Mouse (Mus musculus): ENCODE results near the gene Folr1. TPM values are rescaled to one million over a fixed set of nuclear protein-coding genes. Genes with fewer than 3 reads are reported as not detected.

Folr1 gene
- polyA plus RNA-seq, 1 experiment: 0.51 TPM

DNA sequence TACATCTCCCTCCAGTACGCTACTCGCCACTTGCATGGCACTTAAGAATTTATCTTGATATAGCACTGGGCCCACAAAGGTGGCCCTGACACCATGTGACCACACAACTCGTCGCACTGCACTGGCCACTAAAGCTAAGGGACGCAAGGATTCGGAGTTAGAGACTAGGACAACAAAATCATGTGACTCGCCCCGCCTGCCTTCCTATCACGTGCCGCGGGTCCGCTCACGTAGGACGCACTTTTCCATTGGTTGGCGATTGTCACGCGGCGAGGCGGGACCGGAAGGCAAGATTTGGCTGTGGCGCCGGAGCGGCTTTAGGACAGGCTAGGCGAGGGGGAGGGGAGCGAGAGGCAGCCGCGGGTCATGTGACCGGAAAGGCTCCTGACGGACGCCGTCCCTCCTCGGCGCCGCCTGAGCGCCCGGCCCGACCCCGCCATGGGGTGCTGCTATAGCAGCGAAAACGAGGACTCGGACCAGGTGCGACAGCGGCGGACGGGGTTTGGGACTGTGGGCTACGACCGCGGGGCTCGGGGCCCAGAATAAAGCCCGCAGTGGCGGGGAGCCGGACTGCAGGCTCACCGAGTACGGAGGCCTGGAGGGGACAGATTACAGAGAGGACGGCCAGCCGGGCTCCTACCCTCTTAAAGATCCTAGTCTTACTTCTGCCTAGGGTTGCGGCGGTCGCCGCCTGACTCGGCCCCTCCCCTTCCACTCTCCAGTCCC, 35.1 kb upstream of the Folr1 start, which contains the start of gene Lamtor1:
TSS of gene Lamtor1 (plus strand) at position 344 of the 726 bp plus-strand sequence.
- peak; percentile 98 to 100 for DNase-seq (ENCODE audit: low read depth in 1 of 2, low spot score in 2 of 2)
- Histone ChIP-seq H3K4me3 (ENCODE audit: extremely low read depth, insufficient read depth, insufficient read length) (peak within 1 kb of the TSS; percentile 82), H3K4me1 (ENCODE audit: control insufficient read depth, insufficient read depth, insufficient read length) (peaks cover 4% of the 10 kb centered on the region; the same call in 1 of the 2 replicates), H3K27me3 (ENCODE audit: control insufficient read depth, insufficient read depth, low read length) (no peaks in the 10 kb centered on the region), H3K27ac (ENCODE audit: insufficient read depth, low read length) (peak within 1 kb of the TSS; percentile 97), H3K36me3 (ENCODE audit: control insufficient read depth, insufficient read depth, low read length) (peaks cover 6% of the 10 kb centered on the region)
- under 1% methylated on average over 61 of the region's 61 CpGs for WGBS
- no peak for TF ChIP-seq CTCF (IDR thresholded peaks at IDR 0.05; ENCODE audit: extremely low read depth, insufficient read depth, insufficient read length, insufficient replicate concordance)
- TF ChIP-seq POLR2A (IDR thresholded peaks at IDR 0.05; ENCODE audit: low read depth, low read length): peak; percentile 75

DNA sequence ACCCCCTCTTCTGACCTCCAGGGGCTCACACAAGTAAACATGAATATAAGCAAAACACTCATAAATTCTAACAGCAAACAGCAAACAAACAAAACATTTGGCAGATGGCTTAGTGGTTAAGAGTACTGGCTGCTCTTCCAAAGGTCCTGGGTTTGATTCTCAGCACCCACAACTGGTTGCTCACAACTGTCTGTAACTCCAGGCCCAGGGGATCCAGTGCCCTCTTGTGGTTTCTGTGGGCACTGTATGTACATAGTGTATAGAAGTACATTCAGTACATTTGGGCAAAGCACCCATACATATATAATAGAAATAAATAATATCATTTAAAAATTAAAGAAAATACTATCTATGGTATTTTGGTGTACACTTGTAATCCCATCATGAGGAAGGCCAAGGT, 32.3 kb upstream of the Folr1 start:
- no peak overlapping the region for H3K27ac ChIP-seq (ENCODE audit: insufficient read depth, low read length)
- no peak for TF ChIP-seq CTCF (IDR thresholded peaks at IDR 0.05; ENCODE audit: extremely low read depth, insufficient read depth, insufficient read length, insufficient replicate concordance)
- no peak for TF ChIP-seq POLR2A (IDR thresholded peaks at IDR 0.05; ENCODE audit: low read depth, low read length)
- DNase-seq (ENCODE audit: low read depth in 1 of 2, low spot score in 2 of 2): no peak
- no peak overlapping the region for H3K4me3 ChIP-seq (ENCODE audit: extremely low read depth, insufficient read depth, insufficient read length)
- no peaks in the 10 kb centered on the region for H3K27me3 ChIP-seq (ENCODE audit: control insufficient read depth, insufficient read depth, low read length)
- H3K4me1 ChIP-seq (ENCODE audit: control insufficient read depth, insufficient read depth, insufficient read length): peaks cover 4% of the 10 kb centered on the region; the same call in 1 of the 2 replicates
- no peaks in the 10 kb centered on the region for H3K36me3 ChIP-seq (ENCODE audit: control insufficient read depth, insufficient read depth, low read length)

DNA sequence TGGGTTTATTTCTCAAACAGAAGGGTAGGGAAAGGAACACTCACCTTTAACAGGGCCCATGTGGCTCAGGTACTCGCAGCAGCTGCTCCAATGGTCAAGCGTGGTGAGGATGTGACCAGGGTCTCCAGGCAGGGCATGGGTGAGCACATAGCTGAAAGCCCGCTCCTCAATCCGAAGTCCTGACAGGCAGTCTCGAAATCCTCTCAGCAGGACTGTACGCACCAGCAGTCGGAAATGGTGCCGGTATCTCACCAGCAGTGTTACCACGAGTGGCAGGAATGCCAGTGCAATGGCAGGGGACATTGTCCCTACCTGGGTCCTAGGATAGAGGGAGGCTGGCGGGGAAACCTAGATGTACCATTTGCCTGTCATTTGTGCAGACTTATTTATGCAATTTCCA, 31.4 kb upstream of the Folr1 start:
- TF ChIP-seq POLR2A (IDR thresholded peaks at IDR 0.05; ENCODE audit: low read depth, low read length) (no peak), CTCF (IDR thresholded peaks at IDR 0.05; ENCODE audit: extremely low read depth, insufficient read depth, insufficient read length, insufficient replicate concordance) (no peak)
- DNase-seq (ENCODE audit: low read depth in 1 of 2, low spot score in 2 of 2): no peak
- no peak overlapping the region for H3K27ac ChIP-seq (ENCODE audit: insufficient read depth, low read length)
- no peak overlapping the region for H3K4me3 ChIP-seq (ENCODE audit: extremely low read depth, insufficient read depth, insufficient read length)
- H3K27me3 ChIP-seq (ENCODE audit: control insufficient read depth, insufficient read depth, low read length): no peaks in the 10 kb centered on the region
- 96% methylated on average over 10 of the region's 10 CpGs for WGBS
- no peaks in the 10 kb centered on the region for H3K36me3 ChIP-seq (ENCODE audit: control insufficient read depth, insufficient read depth, low read length)
- H3K4me1 ChIP-seq (ENCODE audit: control insufficient read depth, insufficient read depth, insufficient read length): peaks cover 6% of the 10 kb centered on the region; the same call in 1 of the 2 replicates

DNA sequence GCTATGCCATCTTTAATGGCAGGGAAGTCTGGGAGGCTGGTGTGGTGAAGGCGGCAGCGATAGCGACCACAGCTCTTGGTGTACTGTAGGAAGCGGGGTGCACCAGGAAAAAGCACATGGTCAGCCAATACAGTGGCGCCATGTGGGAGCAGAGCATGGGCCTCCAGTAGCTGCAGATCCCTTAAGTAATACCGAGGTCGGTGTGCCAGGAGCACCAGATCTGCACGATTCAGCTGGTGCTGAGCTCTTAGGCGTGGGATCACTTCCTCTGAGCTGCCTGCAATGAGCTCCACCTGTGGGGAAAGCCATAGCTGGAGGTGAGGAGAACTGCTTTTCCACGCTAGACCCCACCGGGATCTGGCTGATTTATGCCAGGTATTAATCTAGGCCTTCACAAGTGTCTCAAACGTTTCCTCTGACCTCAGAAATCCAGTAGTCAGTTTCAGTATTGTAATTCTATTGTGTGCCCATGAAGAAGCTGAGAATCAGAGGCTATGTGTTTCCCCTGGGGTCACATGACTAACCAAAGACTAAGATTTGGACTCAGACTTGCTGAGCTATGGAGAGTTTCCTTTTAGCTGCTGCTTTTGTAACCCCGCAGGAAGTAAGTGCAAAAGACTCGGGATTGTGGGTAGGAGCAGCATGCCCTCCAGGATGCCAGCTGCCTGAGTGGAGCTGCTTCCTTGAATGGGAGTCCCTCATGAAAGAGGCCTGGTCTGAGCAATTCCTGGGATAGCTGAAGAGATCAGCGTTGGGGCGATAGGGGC, 29.9 kb upstream of the Folr1 start:
- no peaks in the 10 kb centered on the region for H3K36me3 ChIP-seq (ENCODE audit: control insufficient read depth, insufficient read depth, low read length)
- H3K27me3 ChIP-seq (ENCODE audit: control insufficient read depth, insufficient read depth, low read length): no peaks in the 10 kb centered on the region
- WGBS: 88% methylated on average over 16 of the region's 16 CpGs
- DNase-seq (ENCODE audit: low read depth in 1 of 2, low spot score in 2 of 2): no peak
- H3K27ac ChIP-seq (ENCODE audit: insufficient read depth, low read length): no peak overlapping the region; the same call in 1 of the 2 replicates
- peaks cover 2% of the 10 kb centered on the region; the same call in 1 of the 2 replicates for H3K4me1 ChIP-seq (ENCODE audit: control insufficient read depth, insufficient read depth, insufficient read length)
- H3K4me3 ChIP-seq (ENCODE audit: extremely low read depth, insufficient read depth, insufficient read length): no peak overlapping the region
- TF ChIP-seq CTCF (IDR thresholded peaks at IDR 0.05; ENCODE audit: extremely low read depth, insufficient read depth, insufficient read length, insufficient replicate concordance) (no peak), POLR2A (IDR thresholded peaks at IDR 0.05; ENCODE audit: low read depth, low read length) (no peak)

DNA sequence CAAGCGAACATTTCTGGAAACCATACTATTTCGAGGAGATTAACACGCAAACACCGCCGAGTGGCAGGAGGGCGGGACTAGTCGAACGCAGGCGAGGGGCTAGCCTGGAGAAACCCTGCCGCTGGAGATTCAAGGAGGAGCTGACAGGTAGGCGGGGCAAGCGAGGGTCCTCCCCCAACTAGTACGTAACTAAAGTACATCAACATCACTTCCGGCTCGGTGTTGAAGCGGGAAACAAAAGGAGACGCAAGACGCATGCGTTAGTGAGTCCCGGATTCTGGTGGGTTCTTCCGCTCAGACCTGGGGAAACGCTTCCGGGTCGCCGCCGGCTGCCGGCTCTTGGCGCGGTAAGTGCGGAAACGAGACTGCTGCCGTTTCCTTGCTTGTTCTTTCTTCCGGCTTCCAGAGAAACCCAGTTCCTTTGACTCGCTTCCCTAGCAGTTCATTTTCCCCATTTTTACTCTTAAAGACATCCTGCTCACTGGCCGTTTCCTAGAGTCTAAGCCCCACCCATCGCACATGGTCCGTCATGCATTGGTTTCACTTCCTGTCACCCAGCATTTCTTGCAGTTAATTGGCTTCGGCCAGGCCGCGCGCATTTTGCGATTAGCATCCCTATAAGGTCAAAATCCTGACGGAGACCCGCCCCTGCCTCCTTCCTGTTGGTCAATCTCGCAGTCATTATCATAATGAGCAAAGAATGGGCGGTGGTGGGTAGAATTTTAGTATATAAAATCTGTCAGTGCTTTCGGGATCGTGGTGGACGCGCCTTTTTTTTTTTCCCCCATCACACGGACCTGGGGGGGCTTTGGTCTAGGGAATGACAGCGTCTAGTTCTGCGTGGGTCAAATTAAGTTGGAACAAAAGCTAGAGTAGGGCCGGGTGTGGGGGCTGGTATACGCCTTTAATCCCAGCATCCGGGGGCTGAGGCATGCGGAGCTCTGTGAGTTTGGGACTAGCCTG, 25.8 kb upstream of the Folr1 start:
- Histone ChIP-seq H3K4me1 (ENCODE audit: control insufficient read depth, insufficient read depth, insufficient read length) (peaks cover 2% of the 10 kb centered on the region; the same call in 1 of the 2 replicates), H3K27me3 (ENCODE audit: control insufficient read depth, insufficient read depth, low read length) (no peaks in the 10 kb centered on the region), H3K36me3 (ENCODE audit: control insufficient read depth, insufficient read depth, low read length) (no peaks in the 10 kb centered on the region), H3K27ac (ENCODE audit: insufficient read depth, low read length) (peak overlapping the region; percentile 92), H3K4me3 (ENCODE audit: extremely low read depth, insufficient read depth, insufficient read length) (peak overlapping the region; percentile 73)
- TF ChIP-seq POLR2A (IDR thresholded peaks at IDR 0.05; ENCODE audit: low read depth, low read length) (peak; percentile 19; the same call in 1 of the 2 replicates), CTCF (IDR thresholded peaks at IDR 0.05; ENCODE audit: extremely low read depth, insufficient read depth, insufficient read length, insufficient replicate concordance) (no peak)
- under 1% methylated on average over 57 of the region's 57 CpGs for WGBS
- peak; percentile 94 to 98 for DNase-seq (ENCODE audit: low read depth in 1 of 2, low spot score in 2 of 2)

DNA sequence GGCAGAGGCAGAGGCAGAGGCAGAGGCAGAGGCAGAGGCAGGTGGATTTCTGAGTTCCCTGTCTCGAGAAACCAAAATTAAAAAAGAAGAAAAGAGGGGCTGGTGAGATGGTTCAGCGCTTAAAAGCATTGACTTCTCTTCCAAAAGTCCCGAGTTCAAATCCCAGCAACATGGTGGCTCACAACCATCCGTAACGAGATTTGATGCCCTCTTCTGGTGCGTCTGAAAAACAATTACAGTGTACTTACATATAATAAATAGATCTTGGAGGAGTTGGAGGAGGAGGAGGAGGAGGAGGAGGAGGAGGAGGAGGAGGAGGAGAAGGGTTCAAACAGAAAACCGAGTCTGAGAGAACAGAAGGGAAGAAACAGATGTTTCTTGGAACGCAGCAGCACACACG, 25.1 kb upstream of the Folr1 start:
- H3K4me1 ChIP-seq (ENCODE audit: control insufficient read depth, insufficient read depth, insufficient read length): peaks cover 2% of the 10 kb centered on the region; the same call in 1 of the 2 replicates
- TF ChIP-seq POLR2A (IDR thresholded peaks at IDR 0.05; ENCODE audit: low read depth, low read length): no peak
- TF ChIP-seq CTCF (IDR thresholded peaks at IDR 0.05; ENCODE audit: extremely low read depth, insufficient read depth, insufficient read length, insufficient replicate concordance): no peak
- no peak for DNase-seq (ENCODE audit: low read depth in 1 of 2, low spot score in 2 of 2)
- H3K27me3 ChIP-seq (ENCODE audit: control insufficient read depth, insufficient read depth, low read length): no peaks in the 10 kb centered on the region
- 40% methylated on average over 9 of the region's 9 CpGs for WGBS
- H3K27ac ChIP-seq (ENCODE audit: insufficient read depth, low read length): peak overlapping the region; percentile 72
- no peaks in the 10 kb centered on the region for H3K36me3 ChIP-seq (ENCODE audit: control insufficient read depth, insufficient read depth, low read length)
- H3K4me3 ChIP-seq (ENCODE audit: extremely low read depth, insufficient read depth, insufficient read length): peak overlapping the region; percentile 73
